Mouse (Mus musculus) gastrocnemius, postnatal 14 days (tissue): ENCODE measurements around the gene Bcl2l15. TPM values are rescaled to one million over a fixed set of nuclear protein-coding genes. Genes with fewer than 3 reads are reported as not detected.
"Not testable (repeated sequence)": the region's sequence is repeated elsewhere in the genome, so short reads cannot be mapped to it uniquely, and the experiment has no call there.

Experiments
- DNase-seq: peaks from one replicate; pipeline ENCODE4 v3.0.0; 2021; ENCODE audit warnings: mixed read lengths
- intact Hi-C: fragments of 180-260 bp; cut with DNase I; formaldehyde crosslinking; loops from one replicate; pipeline ENCODE4 v1.15.1; 2025; ENCODE audit warnings: low total_unique reads
- long read RNA-seq, 2 experiments: library from polyadenylated mRNA; stranded (forward); transcript quantifications; one replicate each; pipeline ENCODE4 v2.0.0; 2021
- total RNA-seq, 2 experiments: library from RNA; stranded (reverse); gene quantifications; 2 replicates each; pipeline ENCODE4 v1.2.3; 2021

Bcl2l15 gene
- under 1 TPM in 1 of 2 experiments, not detected in 1; 0.33 TPM for total RNA-seq
- long read RNA-seq, experiment 1 = 0 reads
- long read RNA-seq, experiment 2 = 0 reads

DNA sequence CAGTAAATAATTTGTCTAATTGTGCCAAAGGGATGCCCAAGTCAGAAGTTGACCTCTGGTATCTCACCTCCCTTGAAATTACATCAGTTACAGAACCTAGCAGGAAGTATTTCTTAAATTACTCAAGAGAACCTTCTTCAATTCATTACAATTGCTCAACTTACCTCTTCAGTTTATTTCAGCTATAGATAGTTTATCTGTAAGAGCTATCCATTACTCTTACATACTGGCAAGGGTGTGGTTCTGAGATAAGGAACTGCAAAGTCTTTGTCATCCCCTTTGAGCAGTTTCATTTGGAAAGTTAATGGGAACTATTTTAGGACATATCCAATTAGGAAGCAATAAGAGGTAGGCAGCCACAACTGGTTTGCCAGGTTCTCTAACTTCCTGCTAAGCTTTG is at the start of gene Bcl2l15:
Gene Bcl2l15, plus strand, starts transcription at position 176 of the 400 bp plus-strand sequence.
- intact Hi-C loops = no loop called here
- DNase-seq = no peak

DNA sequence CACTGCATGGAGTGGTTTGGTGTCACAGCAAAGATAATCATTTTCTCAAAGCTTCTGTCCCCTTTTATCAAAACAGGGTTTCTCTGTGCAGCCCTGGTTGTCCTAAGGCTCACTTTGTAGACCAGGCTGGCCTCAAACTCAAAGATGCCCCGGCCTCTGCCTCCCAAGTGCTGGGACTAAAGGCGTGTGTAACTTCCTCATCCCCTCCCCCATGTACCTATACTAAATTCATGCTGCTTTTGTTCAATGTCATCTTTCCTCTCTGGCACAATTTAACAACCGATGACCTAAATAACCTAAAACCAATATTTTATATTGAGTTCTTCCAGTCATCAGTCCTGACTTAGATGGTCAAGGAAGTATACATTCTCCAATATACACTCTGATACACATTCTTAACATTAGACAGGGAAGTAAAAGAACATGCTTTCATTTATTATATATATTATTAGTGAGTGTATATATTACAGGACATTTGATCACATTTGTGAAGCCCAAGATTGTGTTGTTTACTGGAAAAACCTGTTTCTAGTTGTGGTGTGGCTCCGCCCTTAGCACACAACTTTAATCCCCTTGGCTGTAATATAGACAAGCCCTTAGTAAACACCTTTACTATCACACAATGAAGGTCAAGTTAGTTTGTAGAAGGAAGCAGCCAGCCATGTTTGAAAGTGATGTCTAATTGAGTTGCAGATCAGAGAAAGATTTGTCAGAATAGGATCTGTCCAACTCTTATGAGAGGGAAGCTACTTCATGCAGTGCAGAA is 49.4 kb upstream of the Bcl2l15 start:
- intact Hi-C loops = no loop called here
- no peak for DNase-seq

DNA sequence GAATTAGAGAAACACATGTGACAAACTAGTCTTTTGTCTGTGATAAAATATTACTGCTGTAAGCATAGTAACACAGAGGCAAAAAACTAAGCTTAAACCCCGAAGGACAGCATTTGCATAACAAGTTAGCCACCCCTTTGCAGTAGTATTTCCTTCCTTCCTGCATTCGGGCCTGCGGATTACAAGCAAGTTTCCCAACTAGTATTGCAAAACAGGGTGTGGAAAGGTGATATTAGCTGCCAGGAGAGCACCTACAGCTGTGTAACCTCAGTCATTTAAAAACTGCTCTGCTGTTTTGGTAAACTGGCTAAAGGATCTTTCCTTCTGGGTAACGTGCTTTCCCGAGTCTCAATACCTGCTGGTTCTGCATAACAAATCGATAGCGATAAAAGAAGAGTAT is 45.2 kb upstream of the Bcl2l15 start:
- intact Hi-C loops = no loop called here
- no peak for DNase-seq

DNA sequence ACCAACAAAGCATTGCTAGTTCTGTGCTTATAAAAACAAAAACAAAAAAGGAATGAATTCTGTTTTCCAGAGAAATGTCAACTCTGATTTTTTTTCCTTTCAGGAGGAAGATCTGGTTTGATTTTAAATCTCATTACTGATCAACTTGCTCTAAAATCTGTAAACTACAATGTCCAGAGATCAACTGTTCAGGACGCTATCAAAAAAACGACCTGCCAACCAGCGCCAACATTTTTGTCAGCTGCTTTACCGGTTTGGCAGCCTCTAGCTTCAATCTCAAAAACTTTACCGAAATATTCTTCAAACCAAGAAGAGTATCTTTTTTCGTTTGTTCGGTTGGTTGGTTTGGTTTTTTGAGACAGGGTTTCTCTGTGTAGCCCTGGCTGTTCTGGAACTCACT is 43.3 kb upstream of the Bcl2l15 start:
- intact Hi-C loops = no loop called here
- DNase-seq = no peak

DNA sequence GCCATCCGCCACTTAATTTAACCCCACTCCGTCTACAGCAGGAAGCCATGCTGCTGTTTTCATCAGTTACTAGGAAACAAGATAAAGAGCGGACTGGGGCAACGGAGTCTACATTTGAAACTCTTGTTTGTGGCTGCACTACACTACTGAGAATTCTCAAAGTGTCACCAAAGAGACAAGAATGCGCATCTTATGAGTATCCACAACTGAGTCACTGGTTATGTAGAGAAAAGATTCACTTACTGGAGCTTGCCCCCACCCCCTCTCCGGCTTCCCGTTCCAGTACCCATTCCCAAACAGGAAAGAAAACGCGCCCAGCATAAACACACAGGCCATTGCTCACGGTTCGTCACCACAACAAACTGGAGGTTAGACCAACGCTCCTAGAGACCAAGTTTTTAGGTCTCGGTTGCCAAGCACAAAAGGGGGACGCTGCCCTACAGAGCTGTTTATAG is 42.5 kb upstream of the Bcl2l15 start:
- intact Hi-C loops = no loop called here
- DNase-seq = no peak

DNA sequence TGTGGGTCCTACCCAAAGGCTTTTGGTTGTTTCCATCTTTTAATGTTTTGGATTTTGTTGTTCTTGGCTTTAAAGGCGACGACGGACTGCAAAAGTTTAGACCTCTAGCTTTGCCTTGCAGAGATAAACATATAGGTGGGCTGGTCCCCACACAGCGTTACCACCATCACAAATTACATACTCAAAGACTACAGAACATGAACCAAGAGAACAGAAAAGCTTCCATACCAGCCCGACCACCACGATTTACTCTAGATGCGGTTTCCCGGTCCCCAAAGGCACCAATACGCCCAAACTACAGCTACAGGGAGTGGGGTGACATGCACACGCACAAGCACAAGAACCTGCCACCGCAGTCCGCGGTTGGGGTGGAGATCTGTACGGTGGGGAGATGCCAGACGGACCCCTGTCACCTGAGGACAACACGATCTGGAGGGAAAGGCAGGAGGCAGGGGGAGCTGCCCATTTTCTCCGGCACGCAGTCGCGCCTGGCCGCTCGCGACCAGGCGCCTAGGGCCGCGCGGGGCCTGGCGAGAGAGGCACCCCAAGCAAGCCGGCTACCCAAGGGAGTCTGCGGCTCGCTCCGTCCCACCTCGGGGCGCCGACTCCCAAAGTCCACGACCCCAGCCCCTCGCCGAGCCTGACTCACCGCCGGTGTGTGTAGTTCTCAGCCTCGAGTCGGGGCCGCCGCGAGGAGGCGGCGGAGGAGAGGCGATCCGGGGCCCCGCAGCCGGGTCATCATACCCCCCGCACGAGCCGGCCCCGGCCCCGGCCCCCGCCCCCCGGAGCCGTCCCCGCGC is 41.9 kb upstream of the Bcl2l15 start:
- intact Hi-C loops = no loop called here
- peak; percentile 34 for DNase-seq

DNA sequence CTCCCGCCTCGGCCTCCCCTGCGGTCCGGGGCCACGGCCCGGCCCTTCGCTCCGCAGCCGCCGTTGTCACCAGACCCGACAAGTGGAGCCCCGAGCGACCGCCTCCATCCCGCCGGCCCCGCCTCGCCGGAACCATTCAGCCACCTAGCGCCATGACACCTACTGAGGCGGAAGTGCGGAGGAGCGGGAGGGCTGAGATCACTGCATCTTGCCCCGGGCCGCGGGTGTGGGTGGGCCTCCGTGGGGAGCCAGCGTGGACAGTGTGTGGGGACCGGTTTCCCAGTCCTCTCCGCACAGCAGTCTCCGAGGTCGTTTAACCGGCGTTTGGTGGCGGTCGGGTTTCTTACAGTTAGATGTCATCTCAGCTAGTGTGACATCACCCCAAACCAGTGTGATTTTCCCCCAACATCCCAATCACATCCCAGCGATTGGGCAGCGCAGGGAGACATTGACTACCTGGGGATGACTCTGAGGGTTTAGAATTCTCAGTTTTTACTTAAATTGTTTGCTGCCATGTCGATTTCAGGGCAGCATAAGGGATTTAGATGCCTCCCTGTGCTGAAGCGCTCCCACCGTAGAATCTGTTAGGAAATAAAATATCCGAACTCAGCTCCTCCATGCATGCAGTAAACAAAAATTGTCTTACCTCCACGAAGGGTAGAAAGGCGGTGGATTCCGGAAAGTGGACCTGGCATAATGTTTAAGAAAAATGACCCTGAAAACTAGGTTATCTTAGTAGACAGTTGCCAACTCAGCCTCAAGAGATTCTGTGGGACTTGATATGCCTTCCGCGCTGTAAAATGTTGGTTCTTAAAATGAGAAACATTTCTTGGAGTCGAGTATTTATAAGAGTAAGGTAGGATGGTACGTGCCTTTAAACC is 40.9 kb upstream of the Bcl2l15 start, which contains the start of gene Hipk1:
Gene Hipk1, minus strand, starts transcription at position 334 of the 881 bp plus-strand sequence.
- intact Hi-C loops = no loop called here
- DNase-seq = peak; percentile 94

DNA sequence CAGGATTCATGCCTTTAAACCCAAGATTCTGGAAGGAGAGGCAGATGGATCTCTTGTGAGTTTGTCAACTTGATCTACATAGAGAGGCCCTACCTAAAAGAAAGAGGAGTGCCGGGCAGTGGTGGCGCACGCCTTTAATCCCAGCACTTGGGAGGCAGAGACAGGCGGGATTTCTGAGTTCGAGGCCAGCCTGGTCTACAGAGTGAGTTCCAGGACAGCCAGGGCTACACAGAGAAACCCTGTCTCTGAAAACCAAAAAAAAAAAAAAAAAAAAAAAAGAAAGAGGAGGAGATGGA is 40.3 kb upstream of the Bcl2l15 start:
- DNase-seq, intact Hi-C loops: not testable (repeated sequence)

DNA sequence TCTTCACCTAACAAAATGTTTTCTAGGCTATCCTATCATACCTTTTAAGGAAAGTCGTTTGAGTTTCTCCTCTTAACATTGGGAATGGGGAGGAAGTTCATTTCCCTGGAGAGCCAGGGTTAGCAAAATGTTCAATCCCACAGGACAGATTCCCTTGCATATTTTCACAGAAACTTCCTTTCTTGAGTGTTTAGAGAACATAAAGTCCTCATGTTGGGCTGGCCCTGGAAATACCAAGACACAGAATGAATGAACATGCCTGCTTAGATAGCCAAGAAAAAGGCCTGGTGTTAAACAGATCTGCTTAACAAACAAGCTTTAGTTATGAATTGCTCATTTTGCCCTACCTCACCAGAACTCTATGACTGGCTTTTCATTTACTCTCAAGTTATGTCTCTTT is 39.8 kb upstream of the Bcl2l15 start:
- no peak for DNase-seq
- intact Hi-C loops = no loop called here

DNA sequence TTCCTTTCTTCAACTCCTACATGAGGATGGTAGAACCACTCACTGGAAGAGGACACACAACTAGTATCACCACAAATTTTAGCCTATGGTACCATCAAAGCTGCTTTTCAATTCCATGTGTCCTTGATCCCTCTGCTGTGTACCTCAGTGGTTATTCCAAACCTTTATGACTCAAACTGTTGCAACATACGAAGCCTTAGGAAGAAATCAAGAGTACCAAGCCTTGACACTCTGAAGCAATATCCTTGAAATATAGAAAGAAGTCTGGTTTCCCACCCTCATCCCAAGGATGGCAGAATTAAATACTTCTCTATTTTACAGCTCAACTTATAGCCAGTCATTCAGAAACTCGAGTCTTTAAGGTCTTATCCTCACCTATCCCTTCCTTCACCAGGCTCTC is 36.0 kb upstream of the Bcl2l15 start:
- intact Hi-C loops = no loop called here
- DNase-seq = no peak

DNA sequence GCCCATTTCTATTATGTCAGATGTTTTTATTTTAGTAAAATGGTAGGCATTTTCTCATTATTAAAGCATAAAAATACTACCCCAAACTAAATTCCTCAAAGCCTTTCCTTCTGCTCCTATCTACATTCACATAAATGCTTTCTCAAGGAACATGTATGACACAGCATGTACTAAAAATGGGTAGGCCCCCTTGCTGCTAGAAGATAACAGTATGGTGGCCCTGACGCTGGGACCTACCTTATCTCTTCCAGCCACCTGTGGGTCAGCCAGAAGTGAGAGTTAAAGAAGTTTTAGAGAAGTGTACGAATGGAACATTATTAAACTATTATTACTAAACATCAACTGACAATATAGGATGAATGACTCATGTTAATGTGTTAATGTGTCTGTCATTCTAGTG is 32.9 kb upstream of the Bcl2l15 start:
- intact Hi-C loops = no loop called here
- no peak for DNase-seq

DNA sequence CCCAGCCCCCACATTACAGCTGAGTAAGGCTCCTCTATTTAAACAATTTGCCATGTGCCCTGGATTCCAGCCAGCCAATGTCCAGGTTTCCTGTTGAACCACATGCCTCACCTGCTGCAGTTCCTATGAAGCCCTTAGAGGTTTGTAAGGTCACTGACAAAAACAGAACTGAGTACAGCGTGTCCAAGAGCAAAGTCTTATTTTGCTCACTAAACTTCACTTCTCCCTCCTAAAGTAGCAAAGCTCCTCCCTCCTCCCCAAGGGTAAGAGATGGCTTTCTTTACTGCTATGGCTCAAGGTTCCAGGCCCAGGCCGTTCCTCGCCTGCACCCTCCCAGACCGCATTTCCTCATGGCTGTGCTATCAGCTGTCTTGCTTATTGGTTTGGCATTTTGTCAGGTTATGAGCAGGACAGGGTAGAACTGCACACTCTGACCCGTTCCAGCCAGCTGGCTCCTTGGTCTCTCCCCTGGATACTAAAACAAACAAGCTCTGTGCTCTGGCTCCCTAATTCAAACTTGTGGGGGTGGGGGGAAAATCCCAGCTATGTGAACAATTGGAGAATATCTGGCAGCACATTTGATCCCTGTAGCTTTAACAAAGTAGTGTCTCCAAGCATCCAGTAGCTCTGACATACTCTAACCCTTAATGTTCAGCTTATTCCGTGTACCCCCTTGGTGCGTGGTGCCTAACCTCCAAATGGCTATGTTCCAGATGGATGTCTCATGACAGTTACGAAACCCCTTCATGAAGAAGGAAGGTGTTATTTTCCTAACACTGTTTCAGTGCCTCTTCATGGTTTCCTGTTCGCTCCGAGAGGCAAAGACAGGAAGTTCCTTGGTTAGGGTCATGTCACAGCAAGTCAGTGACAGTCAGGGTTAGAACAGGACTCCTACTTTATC is 30.5 kb upstream of the Bcl2l15 start:
- intact Hi-C loops = no loop called here
- DNase-seq = peak; percentile 76

DNA sequence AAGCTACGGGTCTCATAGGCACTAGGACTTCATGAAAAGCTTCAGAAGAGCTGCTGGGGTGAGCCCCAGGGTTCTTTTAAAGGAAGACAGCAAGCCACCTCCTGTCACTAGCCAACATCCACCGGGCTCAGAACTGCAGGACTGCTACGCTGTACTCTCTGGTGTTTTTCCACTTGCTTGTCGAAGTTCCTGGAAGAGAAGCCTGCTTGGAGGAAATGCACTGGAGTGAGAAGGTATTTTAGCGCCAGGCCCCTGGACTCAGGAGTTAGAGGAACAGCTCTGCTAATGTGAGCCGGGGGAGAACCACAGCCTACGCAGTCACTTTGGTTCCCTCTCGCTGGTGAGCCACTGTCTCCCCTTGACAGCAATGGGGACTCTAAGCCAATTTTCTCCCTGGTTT is 29.5 kb upstream of the Bcl2l15 start:
- intact Hi-C loops = no loop called here
- DNase-seq = no peak

DNA sequence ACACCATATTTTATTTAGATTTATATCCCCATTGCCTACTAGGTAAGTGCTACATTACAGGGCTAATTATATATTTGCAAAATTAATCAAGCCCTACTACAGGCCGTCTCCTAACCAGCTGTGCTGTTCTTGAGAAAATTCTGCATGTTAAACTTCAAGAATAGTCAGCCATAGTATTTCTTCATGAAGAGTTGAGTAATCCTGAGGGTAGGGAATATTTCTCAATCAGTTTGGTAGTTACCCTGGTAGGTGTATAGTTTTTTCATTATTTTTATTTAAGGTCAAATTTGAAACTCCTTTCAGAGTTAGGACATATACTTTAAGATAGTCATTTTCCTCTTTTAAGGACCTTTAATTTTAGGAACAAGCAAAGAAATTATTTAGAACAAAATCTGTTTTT is 26.7 kb upstream of the Bcl2l15 start:
- no peak for DNase-seq
- intact Hi-C loops = no loop called here

DNA sequence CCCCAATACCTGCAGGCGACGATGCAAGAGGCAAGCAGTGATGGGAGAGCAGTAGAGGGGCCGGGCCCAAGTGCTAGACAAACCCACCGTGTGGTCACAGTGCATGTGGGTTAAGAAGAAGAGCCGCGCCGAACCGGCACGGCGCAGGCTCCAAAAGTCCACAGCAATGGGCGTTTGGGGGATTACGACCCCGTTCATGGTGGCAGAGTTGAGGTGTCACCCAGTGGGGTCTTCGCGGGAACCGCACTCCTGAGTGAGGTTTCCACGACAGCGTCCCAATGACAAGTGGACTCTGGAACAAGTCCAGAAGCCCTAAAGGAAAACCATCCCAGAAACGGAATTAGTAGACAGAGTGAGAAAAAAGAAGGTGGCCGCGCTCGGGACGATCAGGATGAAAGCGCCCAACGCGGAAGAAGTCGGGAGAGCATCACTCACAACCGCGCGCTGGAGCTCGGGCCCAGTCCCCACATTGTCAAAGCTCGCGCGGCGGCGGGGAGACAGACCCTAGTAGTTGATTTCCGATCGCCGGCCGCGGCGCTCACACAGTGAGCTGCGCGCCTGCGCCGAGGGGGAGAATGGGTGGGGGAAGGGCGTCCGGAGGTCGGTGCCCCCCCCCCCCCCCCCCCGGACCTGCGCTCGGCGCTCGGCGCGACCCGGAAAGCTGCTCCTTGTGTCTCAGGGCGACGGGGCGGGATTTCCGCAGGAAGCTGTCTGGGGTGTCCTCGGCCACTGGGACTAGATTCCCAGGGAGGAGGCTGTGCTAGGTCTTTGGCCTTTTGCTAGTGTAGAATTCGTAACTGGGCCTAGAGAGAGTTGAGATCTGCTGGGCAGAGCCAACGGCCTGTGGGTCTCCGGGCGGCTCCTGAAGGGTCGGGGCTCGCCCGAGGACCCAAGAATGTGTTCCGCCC is 23.3 kb upstream of the Bcl2l15 start, which contains the start of the genes Dclre1b, Ap4b1 and Gm43064:
Gene Dclre1b, minus strand, starts transcription at position 554 of the 908 bp plus-strand sequence.
Gene Ap4b1, plus strand, starts transcription at position 630 of the 908 bp plus-strand sequence.
Gene Gm43064, plus strand, starts transcription at position 683 of the 908 bp plus-strand sequence.
- intact Hi-C loops = no loop called here
- DNase-seq = peak; percentile 94

DNA sequence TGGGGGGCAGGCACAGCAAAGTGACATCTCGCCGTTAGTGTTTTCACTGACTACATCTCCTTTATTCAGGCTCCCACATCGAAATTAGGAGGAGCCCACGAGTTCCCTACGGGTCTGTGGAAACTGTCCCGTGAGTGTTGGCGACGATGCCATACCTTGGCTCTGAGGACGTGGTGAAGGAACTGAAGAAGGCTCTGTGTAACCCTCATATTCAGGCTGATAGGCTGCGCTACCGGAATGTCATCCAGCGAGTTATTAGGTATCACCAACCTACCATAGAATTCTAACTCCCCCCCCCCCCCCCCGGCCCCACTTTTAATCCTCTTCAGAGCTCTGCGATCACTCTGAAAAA is 22.6 kb upstream of the Bcl2l15 start:
- no peak for DNase-seq

DNA sequence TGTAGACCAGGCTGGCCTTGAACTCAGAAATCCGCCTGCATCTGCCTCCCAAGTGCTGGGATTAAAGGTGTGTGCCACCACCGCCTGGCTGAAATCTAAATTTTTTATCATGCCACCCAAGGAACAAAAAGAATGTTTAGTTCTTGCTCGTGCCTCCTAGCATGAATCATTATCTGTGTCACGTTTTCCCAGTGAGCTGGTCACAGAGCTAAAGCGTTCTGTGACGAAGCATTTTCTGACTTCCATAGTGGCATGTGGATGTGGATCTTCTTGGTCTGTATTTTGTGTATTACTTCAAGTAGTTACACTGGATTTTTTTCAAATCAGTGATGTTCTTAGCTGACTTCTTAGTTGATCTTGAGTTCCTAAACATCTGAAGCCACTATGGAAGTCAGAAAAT is 21.4 kb upstream of the Bcl2l15 start:
- intact Hi-C loops = loop anchor here (5.0 kb wide), 1 partner anchor 64 kb away; no protein-coding TSS in a partner anchor
- DNase-seq = no peak

More for the DNA sequence above, 22.6 kb upstream of the Bcl2l15 start:
- intact Hi-C loops = loop anchor here (5.0 kb wide), 1 partner anchor 62 kb away; no protein-coding TSS in a partner anchor

DNA sequence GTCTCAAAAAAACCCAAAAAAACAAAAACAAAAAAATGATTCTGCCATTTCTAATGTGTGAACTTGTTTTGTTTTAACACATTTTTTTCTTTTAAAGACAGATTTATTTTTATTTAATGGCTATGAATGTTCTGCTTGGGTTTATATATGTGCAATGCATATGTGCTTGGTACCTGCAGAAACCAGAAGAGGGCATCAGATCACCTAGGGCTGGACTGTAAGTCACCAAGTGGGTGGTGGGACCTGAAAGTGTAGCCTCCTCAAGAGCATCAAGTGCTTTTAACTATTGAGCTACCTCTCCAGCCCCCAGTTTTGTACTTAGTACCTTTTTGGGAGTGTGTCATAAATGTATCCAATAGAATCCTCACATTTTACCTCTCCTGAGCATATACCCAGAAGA is 4.9 kb upstream of the Bcl2l15 start:
- intact Hi-C loops = no loop called here
- DNase-seq = no peak
